Mouse (Mus musculus): ENCODE measurements at regions not wholly inside any gene's neighbourhood (a gene's known extent, or its start where the extent isn't known, plus 50 kb on each side); places are given as distances from the start of the nearest gene placed in this dataset.

- no peak for DNase-seq
Observed at GRCm38 (mm10) chr5:127129495-127129894, 112.1 kb upstream of the Tmem132c start.

- no peak for DNase-seq
Observed at GRCm38 (mm10) chr5:127134441-127134840, 107.2 kb upstream of the Tmem132c start.

GRCm38 (mm10) chr5:127140651-127141050, 101.0 kb upstream of the Tmem132c start:
- no peak for DNase-seq

GRCm38 (mm10) chr5:127160292-127160691, 81.3 kb upstream of the Tmem132c start:
- DNase-seq, result peak; percentile 10

- DNase-seq, result no peak
Observed at GRCm38 (mm10) chr5:127163376-127163775, 78.2 kb upstream of the Tmem132c start.

GRCm38 (mm10) chr5:127189021-127189420, 52.6 kb upstream of the Tmem132c start:
- no peak for DNase-seq
